Mouse (Mus musculus) left cerebral cortex, postnatal 10 days (tissue): Measurements from ENCODE around the gene Trim30c. TPM values are rescaled to one million over a fixed set of nuclear protein-coding genes. Genes with fewer than 3 reads are reported as not detected.
A peak's percentile ranks its signal among the peaks of the same experiment; 100 is the strongest.
"Not testable (repeated sequence)": the region's sequence is repeated elsewhere in the genome, so short reads cannot be mapped to it uniquely, and the experiment has no call there.

Experiments
- DNase-seq, 2 experiments: peaks; one replicate each; pipeline ENCODE4 v3.0.0; 2021 to 2022; ENCODE audit warnings: low spot score in 2 of 2, mixed read lengths in 1 of 2; ENCODE audit errors: extremely low spot score in 1 of 2
- intact Hi-C: fragments of 180-260 bp; cut with DNase I; formaldehyde crosslinking; loops from one replicate; pipeline ENCODE4 v1.15.1; 2025
- total RNA-seq, 2 experiments: library from RNA; stranded (reverse); gene quantifications; 2 replicates each; pipeline ENCODE4 v1.2.3; 2021

The Trim30c gene
- total RNA-seq: not detected

DNA sequence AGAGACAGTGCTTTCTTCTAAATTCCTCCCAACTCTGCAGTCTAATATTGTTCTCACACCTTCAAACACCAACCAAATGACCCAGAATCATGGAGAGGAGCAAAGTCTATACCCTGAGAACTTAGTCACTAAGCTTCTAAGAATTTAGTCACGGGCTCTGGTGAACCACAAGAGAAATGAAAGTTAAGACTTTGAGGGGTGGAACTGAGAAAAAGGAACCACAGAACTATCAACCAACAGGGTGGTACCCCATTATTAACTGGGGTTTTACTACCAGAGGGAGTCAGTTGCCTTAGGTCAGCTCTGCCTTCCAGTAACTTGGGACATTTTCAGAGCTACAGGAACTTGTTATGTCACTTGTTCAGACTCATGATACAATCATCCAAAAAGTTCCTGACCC lies at the start of gene Trim30c:
TSS of gene Trim30c (minus strand) at position 140 of the 400 bp plus-strand sequence.
- intact Hi-C loops: no loop called here
- no peak for DNase-seq

DNA sequence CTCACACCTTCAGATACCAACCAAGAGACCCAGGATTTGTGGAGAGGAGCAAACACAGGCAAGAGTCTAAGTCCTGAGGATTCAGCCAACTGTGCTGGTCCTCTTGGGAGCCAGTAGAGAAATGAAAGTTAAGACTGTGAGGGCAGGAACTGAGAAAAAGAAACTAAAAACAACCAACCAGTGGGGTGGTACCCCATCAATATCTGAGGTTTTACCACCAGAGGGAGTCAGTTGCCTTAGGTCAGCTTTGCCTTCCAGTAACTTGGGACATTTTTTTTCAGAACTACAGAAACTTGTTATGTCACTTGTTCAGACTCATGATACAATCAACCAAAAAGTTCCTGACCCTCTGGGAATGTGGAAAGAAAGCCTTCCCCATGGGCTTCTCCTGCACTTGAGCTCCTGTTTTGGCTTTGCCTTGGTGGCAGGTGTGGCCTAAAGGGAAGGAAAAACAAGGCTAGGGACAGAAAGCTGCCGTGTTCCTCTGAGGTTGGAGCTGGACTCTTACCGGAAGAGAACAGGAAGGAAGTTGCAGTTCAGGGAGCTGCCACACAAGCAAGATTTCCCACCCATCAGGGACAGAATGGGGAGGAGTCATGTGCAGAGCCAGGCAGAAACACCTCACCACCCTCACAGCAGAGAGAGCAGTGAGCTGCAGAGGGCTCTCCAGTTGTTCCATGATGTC lies 45.5 kb upstream of the Trim30c start:
- no peak for DNase-seq
- intact Hi-C loops: no loop called here

GRCm38 (mm10) chr7:104404460-104404950 lies 3.9 kb upstream of the Trim30c start:
- intact Hi-C loops: no loop called here

GRCm38 (mm10) chr7:104401140-104401539 lies 503 bp upstream of the Trim30c start:
- intact Hi-C loops: no loop called here
- no peak for DNase-seq

More at GRCm38 (mm10) chr7:104404460-104404950, 3.9 kb upstream of the Trim30c start:
- DNase-seq: no peak

DNA sequence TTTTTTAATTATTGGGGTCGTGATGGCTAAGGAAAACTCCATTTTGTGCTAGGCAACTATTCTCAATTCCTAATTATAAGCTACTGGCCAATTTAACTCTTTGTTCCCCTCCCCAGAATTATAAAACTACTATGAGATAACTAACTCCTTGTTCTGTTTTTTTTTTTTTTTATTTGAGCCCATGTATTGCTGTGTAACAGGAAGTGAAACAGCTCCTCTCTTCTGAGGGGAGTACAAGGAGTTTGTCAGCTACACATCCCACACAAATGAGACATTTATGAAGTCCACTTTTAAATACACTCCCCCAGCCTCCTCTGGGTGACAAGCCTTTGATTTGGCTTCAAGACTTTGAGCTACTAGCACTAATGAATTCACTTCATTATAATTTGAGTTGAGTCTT lies 2.1 kb downstream of the Trim30c start:
- intact Hi-C loops: no loop called here
- DNase-seq: no peak

DNA sequence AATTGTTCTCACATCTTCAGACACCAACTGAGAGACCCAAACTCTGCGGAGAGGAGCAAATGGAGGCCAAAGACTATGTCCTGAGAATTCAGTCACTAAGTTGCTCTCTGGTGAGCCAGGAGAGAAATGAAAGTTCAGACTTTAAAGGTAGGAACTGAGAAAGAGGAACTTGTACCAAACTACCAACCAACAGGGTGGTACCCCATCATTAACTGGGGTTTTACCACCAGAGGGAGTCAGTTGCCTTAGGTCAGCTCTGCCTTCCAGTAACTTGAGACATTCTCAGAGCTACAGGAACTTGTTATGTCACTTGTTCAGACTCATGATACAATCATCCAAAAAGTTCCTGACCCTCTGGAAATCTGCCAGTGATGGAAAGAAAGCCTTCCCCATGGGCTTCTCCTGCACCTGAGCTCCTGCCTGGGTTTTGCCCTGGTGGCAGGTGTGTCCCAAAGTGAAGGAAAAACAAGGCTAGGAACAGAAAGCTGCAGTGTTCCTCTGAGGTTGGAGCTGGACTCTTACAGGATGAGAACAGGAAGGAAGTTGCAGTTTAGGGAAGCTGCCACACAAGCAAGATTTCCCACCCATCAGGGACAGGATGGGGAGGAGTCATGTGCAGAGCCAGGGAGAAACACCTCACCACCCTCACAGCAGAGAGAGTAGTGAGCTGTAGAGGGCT lies 30.8 kb downstream of the Trim30c start, which contains the start of gene Trim30b:
TSS of gene Trim30b (minus strand) at position 149 of the 679 bp plus-strand sequence.
- intact Hi-C loops: no loop called here
- DNase-seq: no peak

DNA sequence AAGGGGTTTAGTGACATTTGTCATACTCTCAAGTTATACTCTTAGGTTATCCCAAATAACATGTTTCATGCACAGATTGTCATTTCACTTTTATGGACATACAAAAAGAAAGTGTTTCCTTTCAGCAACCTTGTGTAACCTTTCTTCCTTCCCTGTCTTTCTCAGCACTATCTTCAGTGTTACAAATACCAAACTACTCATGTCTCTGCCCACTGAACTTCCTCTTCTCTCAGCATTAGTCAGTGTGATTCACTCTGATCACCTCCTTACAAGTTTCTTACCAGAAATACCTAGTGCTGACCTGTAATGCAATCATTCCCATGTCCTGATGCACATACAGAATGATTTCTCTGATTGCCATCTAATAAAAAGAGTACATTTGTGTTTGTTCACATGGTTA lies 34.3 kb downstream of the Trim30c start:
- intact Hi-C loops: no loop called here
- no peak for DNase-seq

GRCm38 (mm10) chr7:104353600-104353967 lies 47.1 kb downstream of the Trim30c start:
- DNase-seq: no peak
- intact Hi-C loops: no loop called here

GRCm38 (mm10) chr7:104352717-104353599 lies 47.7 kb downstream of the Trim30c start, which contains the start of gene Trim12c:
Gene Trim12c, minus strand, starts transcription at chr7:104353362.
- intact Hi-C loops: no loop called here

GRCm38 (mm10) chr7:104348043-104348442 lies 52.6 kb downstream of the Trim30c start:
- DNase-seq, intact Hi-C loops: not testable (repeated sequence)

More at GRCm38 (mm10) chr7:104352717-104353599, 47.7 kb downstream of the Trim30c start, which contains the start of gene Trim12c:
- peak; percentile 2 to 62 for DNase-seq

DNA sequence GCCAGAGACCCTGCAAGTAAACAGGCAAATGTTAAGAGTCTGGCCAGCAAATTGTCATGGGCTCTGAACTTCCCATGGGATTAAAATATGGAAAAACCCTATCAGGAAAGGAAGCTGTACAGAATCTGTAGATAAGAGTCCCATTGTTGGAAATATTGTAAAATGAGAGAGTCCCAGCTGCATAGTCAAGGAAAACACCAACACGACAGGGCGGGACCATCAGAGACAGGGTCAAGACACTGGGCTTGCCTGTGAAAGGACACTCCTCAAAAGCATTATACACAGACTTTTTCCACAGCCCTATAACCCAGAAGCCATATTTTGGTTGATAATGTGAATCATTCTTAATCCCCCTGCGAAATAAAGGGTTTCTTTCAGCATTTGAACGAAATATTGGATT lies 59.9 kb downstream of the Trim30c start:
- intact Hi-C loops, DNase-seq: not testable (repeated sequence)

DNA sequence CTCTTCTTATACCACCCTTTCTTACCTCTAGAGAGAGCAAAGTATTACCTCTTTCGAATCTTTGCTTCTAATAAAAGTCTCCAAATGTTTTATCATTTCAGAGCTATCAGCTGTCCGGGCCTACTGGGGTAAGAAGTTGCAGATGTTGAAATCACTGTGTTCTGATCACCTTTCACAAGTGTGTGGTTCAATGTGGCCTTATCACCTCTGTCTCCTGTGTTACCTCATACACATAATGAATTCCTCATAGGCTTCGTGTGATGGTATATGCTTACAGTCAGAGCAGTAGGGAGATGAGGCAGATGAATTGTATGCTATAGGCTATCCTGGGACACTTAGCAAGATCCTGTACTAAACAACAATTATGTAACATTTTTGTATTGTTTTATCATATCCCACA lies 65.1 kb downstream of the Trim30c start:
- DNase-seq, intact Hi-C loops: not testable (repeated sequence)

Other genes starting within 250 kb of the Trim30c start
- not detected for gene Olfm5, start 236.0 kb downstream of the Trim30c start, total RNA-seq
- gene Olfr648, start 217.4 kb downstream of the Trim30c start, total RNA-seq: under 1 TPM; 0.34 to 0.43 TPM
- gene Olfr649, start 204.9 kb downstream of the Trim30c start, total RNA-seq: not detected
- gene Trim6, start 182.0 kb downstream of the Trim30c start, total RNA-seq: under 1 TPM; 0.63 to 0.75 TPM
- gene Trim34a, start 156.4 kb downstream of the Trim30c start, total RNA-seq: under 1 TPM; 0.88 to 0.99 TPM
- gene Trim5, start 112.7 kb downstream of the Trim30c start, total RNA-seq: under 1 TPM; 0.43 to 0.49 TPM
- gene Trim12a, start 85.4 kb downstream of the Trim30c start, total RNA-seq: 1 to 10 TPM; 1.3 to 2.1 TPM
- gene Trim34b, start 71.4 kb downstream of the Trim30c start, total RNA-seq: not detected
- 1 to 10 TPM in 1 of 2 experiments, under 1 TPM in 1; 0.83 to 1.0 TPM for gene Trim12c, start 47.5 kb downstream of the Trim30c start, total RNA-seq
- not detected for gene Trim30b, start 31.0 kb downstream of the Trim30c start, total RNA-seq
- gene Trim30a, start 64.4 kb upstream of the Trim30c start, total RNA-seq: under 1 TPM; 0.62 to 0.83 TPM
- under 1 TPM; 0.24 to 0.26 TPM for gene Trim30d, start 107.0 kb upstream of the Trim30c start, total RNA-seq
- gene Olfr651, start 149.3 kb upstream of the Trim30c start, total RNA-seq: not detected
- gene Olfr652, start 160.1 kb upstream of the Trim30c start, total RNA-seq: not detected
- not detected for gene Olfr653, start 176.5 kb upstream of the Trim30c start, total RNA-seq
- not detected for gene Olfr654, start 186.2 kb upstream of the Trim30c start, total RNA-seq
- not detected for gene Olfr655, start 200.9 kb upstream of the Trim30c start, total RNA-seq
- gene Olfr656, start 213.1 kb upstream of the Trim30c start, total RNA-seq: not detected
- gene Olfr657, start 224.0 kb upstream of the Trim30c start, total RNA-seq: not detected
- not detected for gene Olfr658, start 246.5 kb upstream of the Trim30c start, total RNA-seq